Mouse (Mus musculus) embryonic facial prominence, embryonic 11.5 days (tissue): ENCODE measurements around the gene Gm4869. TPM values are rescaled to one million over a fixed set of nuclear protein-coding genes. Genes with fewer than 3 reads are reported as not detected.
A peak's percentile ranks its signal among the peaks of the same experiment; 100 is the strongest.

Experiments
- ATAC-seq: fragments of 200-750 bp; cut with Nextera tagmentation; replicated peaks from 2 replicates; pipeline ENCODE4 v1.8.0; 2017; ENCODE audit warnings: low read depth; ENCODE audit not compliant: insufficient number of reproducible peaks, low FRiP score, low TSS enrichment
- DNase-seq: peaks from one replicate; pipeline ENCODE4 v3.0.0-alpha.2; 2015; ENCODE audit warnings: low spot score
- H3K27ac ChIP-seq: fragments of 300-500 bp; sonication (generic); replicated peaks from 2 replicates; pipeline ENCODE4 v1.5.1; 2014; ENCODE audit warnings: mild to moderate bottlenecking, low read depth, low read length, control low read depth
- H3K27me3 ChIP-seq: fragments of 300-500 bp; sonication (generic); 2 replicates; pipeline ENCODE4 v1.6.1; 2014; ENCODE audit warnings: mild to moderate bottlenecking, low read length, moderate library complexity, mixed read lengths; ENCODE audit not compliant: control insufficient read depth, insufficient read depth
- H3K36me3 ChIP-seq: fragments of 300-500 bp; sonication (generic); replicated peaks from 2 replicates; pipeline ENCODE4 v1.6.1; 2014; ENCODE audit warnings: low read depth, mild to moderate bottlenecking, low read length, moderate library complexity, mixed read lengths; ENCODE audit not compliant: control insufficient read depth, insufficient read depth
- H3K4me1 ChIP-seq: fragments of 300-500 bp; sonication (generic); 2 replicates; pipeline ENCODE4 v1.6.1; 2014; ENCODE audit warnings: low read length, mixed read lengths; ENCODE audit not compliant: control insufficient read depth, insufficient read depth
- H3K4me2 ChIP-seq: fragments of 300-500 bp; sonication (generic); 2 replicates; pipeline ENCODE4 v1.6.1; 2014; ENCODE audit warnings: low read depth, mild to moderate bottlenecking, control low read depth, low read length, moderate library complexity
- H3K4me3 ChIP-seq: fragments of 300-500 bp; sonication (generic); 2 replicates; pipeline ENCODE4 v1.5.1; 2014; ENCODE audit warnings: low read depth, low read length, control low read depth
- H3K9ac ChIP-seq: fragments of 300-500 bp; sonication (generic); replicated peaks from 2 replicates; pipeline ENCODE4 v1.6.1; 2014; ENCODE audit warnings: mild to moderate bottlenecking, control low read depth, low read length
- H3K9me3 ChIP-seq: fragments of 300-500 bp; sonication (generic); replicated peaks from 2 replicates; pipeline ENCODE4 v1.6.1; 2016; ENCODE audit warnings: mild to moderate bottlenecking, low read length, inconsistent platforms, mixed read lengths; ENCODE audit not compliant: control insufficient read depth
- WGBS: fragments of 180-500 bp; shearing (Covaris S2); extraction: QIAGEN DNeasy Blood & Tissue Kit; methylation state at CpG from one replicate; pipeline ENCODE4 v1.1.7; 2014; 5-methylcytosine and 5-hydroxymethylcytosine counted together
- polyA plus RNA-seq: library from polyadenylated mRNA; unstranded; fragments of >200 nt; fragmentation: Nextera tagmentation; extraction: Ambion mirVana; gene quantifications from 2 replicates; pipeline ENCODE4 v1.2.1, GENCODE M21; 2014

Gene Gm4869
- polyA plus RNA-seq, 1 experiment from 2014 or later: 0.07 TPM

- DNase-seq: no peak
- WGBS: 92% methylated on average over 21 of the region's 21 CpGs
- Histone ChIP-seq H3K27me3 (no peaks in the 10 kb centered on the region), H3K4me1 (0 out of 2 replicates have a peak, but pooled peaks cover 2% of the 10 kb centered on the region), H3K27ac (no peak overlapping the region), H3K4me2 (no peak overlapping the region), H3K36me3 (no peaks in the 10 kb centered on the region), H3K9ac (peak overlapping the region; percentile 9; the same call in 1 of the 2 replicates), H3K9me3 (no peaks in the 10 kb centered on the region), H3K4me3 (no peak overlapping the region)
- no peak for ATAC-seq
These were observed 71.9 kb downstream of the Gm4869 start for GRCm38 (mm10) chr5:140517159-140517920.

DNA sequence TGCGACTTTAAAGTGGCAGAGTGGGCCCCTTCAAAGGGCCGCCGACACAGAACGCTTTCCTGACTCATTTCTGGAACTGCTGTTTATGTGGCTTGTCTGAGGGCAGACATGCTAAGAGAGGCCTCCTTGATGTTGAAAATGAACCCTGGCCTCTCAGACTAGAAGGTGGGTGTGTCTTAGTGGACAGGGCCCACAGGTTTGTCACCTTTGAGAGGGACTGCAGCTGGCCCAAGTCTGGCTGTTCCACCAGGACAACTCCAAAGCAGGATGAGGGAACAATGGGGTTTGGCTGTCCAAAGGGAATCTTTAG is 72.4 kb downstream of the Gm4869 start:
- Histone ChIP-seq H3K36me3 (no peaks in the 10 kb centered on the region), H3K4me1 (0 out of 2 replicates have a peak, but pooled peaks cover 2% of the 10 kb centered on the region), H3K9me3 (no peaks in the 10 kb centered on the region), H3K4me3 (no peak overlapping the region), H3K4me2 (no peak overlapping the region), H3K9ac (no peak overlapping the region), H3K27ac (no peak overlapping the region), H3K27me3 (no peaks in the 10 kb centered on the region)
- DNase-seq: no peak
- WGBS: 89% methylated on average over 4 of the region's 4 CpGs
- no peak for ATAC-seq

DNA sequence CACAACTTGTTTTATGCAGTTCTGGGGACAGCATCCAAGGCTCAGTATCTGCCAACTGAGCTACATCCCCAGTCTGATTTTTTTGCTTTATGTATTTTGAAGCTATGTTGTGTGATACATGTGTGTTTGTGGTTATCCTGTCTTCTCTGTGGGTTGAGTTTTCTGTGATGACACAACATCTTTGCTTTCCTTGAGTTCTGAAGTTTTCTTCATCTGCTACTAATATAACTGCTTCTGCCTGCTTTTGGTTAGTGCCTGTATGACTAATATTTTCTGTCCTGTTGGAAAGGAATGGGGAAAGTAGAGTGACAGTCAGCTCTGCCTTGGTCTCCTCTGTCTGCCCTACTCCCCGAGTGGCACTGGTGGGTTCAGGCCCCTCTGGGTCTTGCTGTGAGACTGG is 75.8 kb downstream of the Gm4869 start:
- no peaks in the 10 kb centered on the region for H3K9me3 ChIP-seq
- no peak overlapping the region for H3K9ac ChIP-seq
- no peaks in the 10 kb centered on the region for H3K27me3 ChIP-seq
- ATAC-seq (no peak), DNase-seq (no peak)
- no peak overlapping the region for H3K4me2 ChIP-seq
- no peak overlapping the region for H3K27ac ChIP-seq
- H3K4me1 ChIP-seq: no peaks in the 10 kb centered on the region
- H3K36me3 ChIP-seq: peaks cover 5% of the 10 kb centered on the region; the same call in 1 of the 2 replicates
- no peak overlapping the region for H3K4me3 ChIP-seq
- 77% methylated on average over 1 of the region's 1 CpGs for WGBS

DNA sequence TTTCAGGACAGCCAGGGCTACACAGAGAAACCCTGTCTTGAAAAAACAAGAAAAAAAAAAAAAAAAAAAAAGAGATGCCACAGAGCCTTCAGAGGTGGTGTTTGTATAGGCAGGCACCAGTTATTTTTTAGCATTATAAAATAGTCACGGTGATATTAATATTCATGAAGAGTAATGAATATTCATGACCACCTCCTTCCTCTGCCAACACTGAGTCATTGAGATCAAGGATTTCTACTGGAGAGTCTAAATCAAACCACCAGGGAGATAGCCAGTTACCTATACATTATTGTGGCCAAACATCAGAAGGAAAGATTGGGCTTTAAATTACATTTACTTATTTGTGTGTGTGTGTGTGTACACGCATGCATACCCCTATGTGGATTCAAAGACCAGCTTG is 81.3 kb downstream of the Gm4869 start:
- Histone ChIP-seq H3K9ac (no peak overlapping the region), H3K4me1 (no peaks in the 10 kb centered on the region), H3K27ac (no peak overlapping the region), H3K36me3 (peaks cover 5% of the 10 kb centered on the region; the same call in 1 of the 2 replicates), H3K4me2 (no peak overlapping the region), H3K4me3 (no peak overlapping the region), H3K27me3 (no peaks in the 10 kb centered on the region), H3K9me3 (no peaks in the 10 kb centered on the region)
- WGBS: 91% methylated on average over 2 of the region's 2 CpGs
- ATAC-seq (no peak), DNase-seq (no peak)

- Histone ChIP-seq H3K4me3 (no peak overlapping the region), H3K27ac (no peak overlapping the region), H3K36me3 (no peaks in the 10 kb centered on the region), H3K9ac (no peak overlapping the region), H3K27me3 (no peaks in the 10 kb centered on the region), H3K4me2 (no peak overlapping the region), H3K4me1 (no peaks in the 10 kb centered on the region), H3K9me3 (no peaks in the 10 kb centered on the region)
- peak; percentile 35 for DNase-seq
- no peak for ATAC-seq
- 48% methylated on average over 13 of the region's 13 CpGs for WGBS
These were observed 92.8 kb downstream of the Gm4869 start for GRCm38 (mm10) chr5:140538111-140538683.

DNA sequence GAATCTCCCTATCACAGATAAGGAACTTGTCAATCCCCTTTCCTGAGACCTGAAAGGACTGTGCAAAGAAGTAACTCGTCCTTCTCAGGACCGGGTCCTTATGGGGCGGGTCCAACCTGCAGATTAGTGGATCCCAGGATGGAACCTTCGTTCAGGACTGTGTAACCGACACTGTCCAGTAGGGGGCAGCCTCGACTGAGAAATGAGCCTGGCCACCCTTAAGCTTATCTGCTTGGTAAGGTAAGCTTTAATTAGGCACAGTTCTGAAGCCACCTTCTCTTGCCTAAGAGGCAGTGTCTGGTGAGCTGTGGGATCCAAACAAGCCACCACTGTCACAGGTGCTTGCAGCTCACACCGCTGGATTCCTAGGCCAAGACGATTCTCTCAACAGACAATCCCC is 94.7 kb downstream of the Gm4869 start:
- no peaks in the 10 kb centered on the region for H3K9me3 ChIP-seq
- no peaks in the 10 kb centered on the region for H3K36me3 ChIP-seq
- H3K9ac ChIP-seq: no peak overlapping the region
- H3K4me1 ChIP-seq: no peaks in the 10 kb centered on the region
- H3K4me2 ChIP-seq: no peak overlapping the region
- no peak overlapping the region for H3K27ac ChIP-seq
- WGBS: 14% methylated on average over 8 of the region's 8 CpGs
- DNase-seq (peak; percentile 86), ATAC-seq (0 out of 2 replicates have a peak, but pooled peaks have one; percentile 30)
- no peaks in the 10 kb centered on the region for H3K27me3 ChIP-seq
- H3K4me3 ChIP-seq: no peak overlapping the region

DNA sequence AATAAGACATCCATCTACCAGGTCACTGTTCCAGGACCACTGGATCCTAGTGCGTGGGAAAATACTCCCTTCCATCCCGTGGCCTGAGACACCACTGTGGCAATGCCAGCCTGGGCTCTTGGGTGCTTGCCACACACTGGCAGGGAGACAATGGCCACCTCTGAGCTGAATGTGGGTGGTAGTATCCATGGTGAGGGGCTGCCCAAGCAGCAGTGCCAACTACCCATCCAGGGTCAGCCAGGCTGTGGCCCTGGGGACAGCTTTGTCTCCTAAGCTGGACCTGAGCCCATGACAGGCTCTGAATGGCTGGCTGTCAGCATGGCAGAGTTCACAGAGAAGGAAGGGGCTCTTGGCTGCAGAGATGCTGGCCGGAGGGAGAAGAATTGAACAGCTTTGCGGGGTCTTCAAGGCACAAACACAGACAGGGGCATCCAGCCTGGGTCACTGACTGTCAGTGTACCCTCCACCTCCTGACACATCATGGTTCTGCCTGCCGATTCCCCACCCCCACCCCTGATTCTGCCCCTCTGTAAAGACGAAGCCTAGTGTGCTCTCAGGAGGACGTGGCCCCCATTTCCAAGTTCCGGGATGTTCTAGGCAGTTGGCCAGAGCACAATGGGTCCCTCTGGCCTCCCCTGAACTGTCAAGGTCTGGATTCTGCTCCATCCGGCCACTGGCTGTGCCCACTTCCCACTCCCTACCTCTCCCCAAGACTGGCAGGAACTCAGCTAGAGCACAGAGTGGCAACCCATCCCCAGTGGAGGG is 97.5 kb downstream of the Gm4869 start:
- H3K4me1 ChIP-seq: no peaks in the 10 kb centered on the region
- H3K4me2 ChIP-seq: no peak overlapping the region
- H3K27ac ChIP-seq: no peak overlapping the region
- ATAC-seq: no peak
- 73% methylated on average over 9 of the region's 9 CpGs for WGBS
- DNase-seq: no peak
- no peak overlapping the region for H3K9ac ChIP-seq
- no peaks in the 10 kb centered on the region for H3K36me3 ChIP-seq
- no peaks in the 10 kb centered on the region for H3K27me3 ChIP-seq
- H3K9me3 ChIP-seq: no peaks in the 10 kb centered on the region
- no peak overlapping the region for H3K4me3 ChIP-seq
